18 mouse cellular contexts compared by ENCODE assay signal in genomic region chr5:120386361-120386760, GRCm38 (mm10). TPM values are rescaled to one million over a fixed set of nuclear protein-coding genes. Genes with fewer than 3 reads are reported as not detected.
DNase-seq lines count a peak whose midpoint lies in the region.
"Had no signal": no experiment of that assay in that cellular context is flagged by ENCODE, and none has a peak within 500 bp of the region (broad histone marks: within the 10 kb centered on the region; RNA-seq: fewer than 3 reads in every experiment).

No protein-coding gene starts in this region.

- intact Hi-C loops in left cerebral cortex, postnatal 4 days (cut with DNase I): no loop called here

- no peak overlapping the region for H3K27ac ChIP-seq in forebrain, embryonic 10.5 days
- H3K27ac ChIP-seq: embryonic facial prominence, embryonic 10.5 days; gastrocnemius, adult 2 months; heart, embryonic 13.5 days had no signal

- H3K4me1 ChIP-seq in forebrain, embryonic 10.5 days: peaks cover 2% of the 10 kb centered on the region
- H3K4me1 ChIP-seq: embryonic facial prominence, embryonic 10.5 days; heart, embryonic 13.5 days had no signal

- WGBS in forebrain, embryonic 10.5 days: 88% methylated on average over 4 of the region's 4 CpGs

- H3K27me3 ChIP-seq in forebrain, embryonic 10.5 days (ENCODE audit: poor library complexity, severe bottlenecking): peaks cover 35% of the 10 kb centered on the region

- H3K9me3 ChIP-seq in forebrain, embryonic 10.5 days: peaks cover 4% of the 10 kb centered on the region; the same call in 1 of the 2 replicates
- H3K9me3 ChIP-seq: heart, embryonic 13.5 days had no signal

- no peak overlapping the region for H3K4me3 ChIP-seq in forebrain, embryonic 10.5 days
- H3K4me3 ChIP-seq: embryonic facial prominence, embryonic 10.5 days; gastrocnemius, adult 2 months; heart, embryonic 13.5 days had no signal

- no peaks in the 10 kb centered on the region for H3K36me3 ChIP-seq in forebrain, embryonic 10.5 days (replicated peaks)
- H3K36me3 ChIP-seq: embryonic facial prominence, embryonic 10.5 days; heart, embryonic 13.5 days had no signal

- peak; percentile 3 to 17 for DNase-seq in layer of hippocampus, adult 18-20 months (ENCODE audit: low spot score in 2 of 2)
- DNase-seq in layer of hippocampus, adult 11-12 months (ENCODE audit: low spot score): no peak
- peak; percentile 72 for DNase-seq in left cerebral cortex, postnatal 4 days
- no peak for DNase-seq in left cerebral cortex, adult 8-10 months (ENCODE audit: low spot score in 2 of 2)
- peak; percentile 19 for DNase-seq in right cerebral cortex, postnatal 25 days
- no peak for DNase-seq in right cerebral cortex, postnatal 4 days
- no peak for DNase-seq in forebrain, embryonic 10.5 days (ENCODE audit: extremely low spot score, low spot score)
- DNase-seq: adrenal gland, adult 2 months; adrenal gland, postnatal 25 days; cerebellum, adult 9-10 months; gastrocnemius, adult 2 months; gastrocnemius, postnatal 36 days; heart, adult 11 months; heart, postnatal 36 days had no signal

RNA-seq across cellular contexts. Expression of gene Lhx5, which starts 45.1 kb away (rescaled TPM):
- not detected for total RNA-seq in layer of hippocampus, adult 18-20 months (2021)
- 1 to 10 TPM in 1 of 2 experiments, under 1 TPM in 1; 0.86 to 1.4 TPM for total RNA-seq in left cerebral cortex, postnatal 4 days (2021)
- under 1 TPM; 0.16 to 0.46 (median 0.34) TPM for total RNA-seq in left cerebral cortex, adult 8-10 months (2022)
- 21.3 and 24.8 TPM in 2 replicates for polyA plus RNA-seq in forebrain, embryonic 10.5 days (2016; fragmentation: Nextera tagmentation; extraction: Ambion mirVana)
- total RNA-seq: adrenal gland, adult 2 months; adrenal gland, postnatal 25 days; gastrocnemius, adult 2 months; gastrocnemius, postnatal 36 days; heart, postnatal 36 days had no signal
- polyA plus RNA-seq: adrenal gland, adult 2 months; embryonic facial prominence, embryonic 14.5 days; heart, embryonic 13.5 days; heart, postnatal 0 days had no signal

Comparison
In these comparisons a context has a peak if more than half of its experiments do, and no peak if none do; other contexts are left out.
1. DNase-seq: peak in layer of hippocampus, adult 18-20 months (2 of 2), left cerebral cortex, postnatal 4 days (single experiment) and right cerebral cortex, postnatal 25 days (single experiment); none in layer of hippocampus, adult 11-12 months (single experiment), left cerebral cortex, adult 8-10 months (0 of 2), right cerebral cortex, postnatal 4 days (single experiment) and forebrain, embryonic 10.5 days (single experiment).